Mouse (Mus musculus) intestine, embryonic 15.5 days (tissue): ENCODE results near the gene Hsd11b2. TPM values are rescaled to one million over a fixed set of nuclear protein-coding genes. Genes with fewer than 3 reads are reported as not detected.

Source experiments
- ATAC-seq: fragments of 200-750 bp; cut with Nextera tagmentation; 2 replicates; pipeline ENCODE4 v1.8.0; 2017; ENCODE audit warnings: moderate TSS enrichment, moderate library complexity
- H3K27ac ChIP-seq: fragments of 300-500 bp; sonication (generic); 2 replicates; pipeline ENCODE4 v1.5.1; 2015; ENCODE audit warnings: mild to moderate bottlenecking, inconsistent platforms
- H3K27me3 ChIP-seq: fragments of 300-500 bp; sonication (generic); replicated peaks from 2 replicates; pipeline ENCODE4 v1.6.1; 2015; ENCODE audit warnings: inconsistent platforms
- H3K36me3 ChIP-seq: fragments of 300-500 bp; sonication (generic); 2 replicates; pipeline ENCODE4 v1.6.1; 2015; ENCODE audit warnings: inconsistent platforms
- H3K4me1 ChIP-seq: fragments of 300-500 bp; sonication (generic); replicated peaks from 2 replicates; pipeline ENCODE4 v1.6.1; 2015; ENCODE audit warnings: inconsistent platforms
- H3K4me2 ChIP-seq: fragments of 300-500 bp; sonication (generic); replicated peaks from 2 replicates; pipeline ENCODE4 v1.6.1; 2015; ENCODE audit warnings: mild to moderate bottlenecking, inconsistent platforms
- H3K4me3 ChIP-seq: fragments of 300-500 bp; sonication (generic); replicated peaks from 2 replicates; pipeline ENCODE4 v1.5.1; 2015; ENCODE audit warnings: inconsistent platforms
- H3K9ac ChIP-seq: fragments of 300-500 bp; sonication (generic); 2 replicates; pipeline ENCODE4 v1.6.1; 2015; ENCODE audit warnings: inconsistent platforms
- H3K9me3 ChIP-seq: fragments of 300-500 bp; sonication (generic); 2 replicates; pipeline ENCODE4 v1.6.1; 2016; ENCODE audit warnings: inconsistent platforms
- WGBS: fragments of 180-500 bp; shearing (Covaris S2); methylation state at CpG from one replicate; pipeline ENCODE4 v1.1.7; 2015; 5-methylcytosine and 5-hydroxymethylcytosine counted together
- polyA plus RNA-seq: library from polyadenylated mRNA; unstranded; fragments of >200 nt; fragmentation: Nextera tagmentation; extraction: Ambion mirVana; gene quantifications from 2 replicates; pipeline ENCODE4 v1.2.1, GENCODE M21; 2015

Gene Hsd11b2
- polyA plus RNA-seq, 1 experiment from 2014 or later = 2.7 TPM

- no peak overlapping the region for H3K27ac ChIP-seq
- no peak overlapping the region for H3K9ac ChIP-seq
- peaks cover 27% of the 10 kb centered on the region for H3K4me1 ChIP-seq
- H3K36me3 ChIP-seq = no peaks in the 10 kb centered on the region
- no peak overlapping the region for H3K4me2 ChIP-seq
- no peak overlapping the region for H3K4me3 ChIP-seq
- H3K27me3 ChIP-seq = peaks cover 9% of the 10 kb centered on the region; the same call in 1 of the 2 replicates
- WGBS = 77% methylated on average over 5 of the region's 5 CpGs
- no peak for ATAC-seq
- H3K9me3 ChIP-seq = no peaks in the 10 kb centered on the region
Observed at GRCm38 (mm10) chr8:105514656-105515055, 3.9 kb upstream of the Hsd11b2 start.

GRCm38 (mm10) chr8:105516018-105516645 is 2.4 kb upstream of the Hsd11b2 start:
- WGBS = 15% methylated on average over 12 of the region's 12 CpGs
- peak; percentile 60 for ATAC-seq
- Histone ChIP-seq H3K4me1 (peaks cover 32% of the 10 kb centered on the region), H3K9ac (0 out of 2 replicates have a peak overlapping the region, but pooled peaks have one; percentile 23), H3K27me3 (peaks cover 11% of the 10 kb centered on the region; the same call in 1 of the 2 replicates), H3K27ac (no peak overlapping the region), H3K36me3 (no peaks in the 10 kb centered on the region), H3K9me3 (no peaks in the 10 kb centered on the region), H3K4me3 (no peak overlapping the region), H3K4me2 (peak overlapping the region; percentile 49)

GRCm38 (mm10) chr8:105517346-105517745 is 1.2 kb upstream of the Hsd11b2 start:
- Histone ChIP-seq H3K4me2 (no peak overlapping the region; the same call in 1 of the 2 replicates), H3K4me3 (no peak overlapping the region), H3K27ac (no peak overlapping the region), H3K4me1 (peaks cover 34% of the 10 kb centered on the region), H3K36me3 (no peaks in the 10 kb centered on the region), H3K27me3 (peaks cover 11% of the 10 kb centered on the region; the same call in 1 of the 2 replicates), H3K9ac (no peak overlapping the region), H3K9me3 (no peaks in the 10 kb centered on the region)
- no peak for ATAC-seq
- WGBS = 38% methylated on average over 8 of the region's 8 CpGs

- H3K36me3 ChIP-seq = no peaks in the 10 kb centered on the region
- H3K27ac ChIP-seq = no peak overlapping the region
- H3K9ac ChIP-seq = peak overlapping the region; percentile 54; the same call in 1 of the 2 replicates
- ATAC-seq = no peak
- H3K9me3 ChIP-seq = no peaks in the 10 kb centered on the region
- WGBS = 12% methylated on average over 2 of the region's 2 CpGs
- H3K4me3 ChIP-seq = peak overlapping the region; percentile 62
- H3K4me1 ChIP-seq = peaks cover 34% of the 10 kb centered on the region
- peaks cover 11% of the 10 kb centered on the region; the same call in 1 of the 2 replicates for H3K27me3 ChIP-seq
- peak overlapping the region; percentile 100 for H3K4me2 ChIP-seq
Observed at GRCm38 (mm10) chr8:105519591-105519990, 1.0 kb downstream of the Hsd11b2 start.

GRCm38 (mm10) chr8:105520521-105520920 is 2.0 kb downstream of the Hsd11b2 start:
- Histone ChIP-seq H3K4me2 (no peak overlapping the region), H3K27me3 (peaks cover 11% of the 10 kb centered on the region; the same call in 1 of the 2 replicates), H3K4me1 (peaks cover 34% of the 10 kb centered on the region), H3K9ac (no peak overlapping the region), H3K36me3 (peaks cover 4% of the 10 kb centered on the region; the same call in 1 of the 2 replicates), H3K4me3 (no peak overlapping the region), H3K9me3 (no peaks in the 10 kb centered on the region), H3K27ac (no peak overlapping the region)
- 43% methylated on average over 5 of the region's 5 CpGs for WGBS
- ATAC-seq = no peak

GRCm38 (mm10) chr8:105521061-105521460 is 2.5 kb downstream of the Hsd11b2 start:
- Histone ChIP-seq H3K9me3 (no peaks in the 10 kb centered on the region), H3K4me2 (no peak overlapping the region), H3K27me3 (peaks cover 11% of the 10 kb centered on the region; the same call in 1 of the 2 replicates), H3K9ac (no peak overlapping the region), H3K36me3 (peaks cover 4% of the 10 kb centered on the region; the same call in 1 of the 2 replicates), H3K4me3 (no peak overlapping the region), H3K27ac (no peak overlapping the region), H3K4me1 (peaks cover 33% of the 10 kb centered on the region)
- no peak for ATAC-seq
- WGBS = 15% methylated on average over 3 of the region's 3 CpGs

- Histone ChIP-seq H3K9ac (no peak overlapping the region), H3K9me3 (no peaks in the 10 kb centered on the region), H3K4me3 (no peak overlapping the region), H3K4me2 (no peak overlapping the region), H3K27ac (no peak overlapping the region), H3K27me3 (peaks cover 7% of the 10 kb centered on the region; the same call in 1 of the 2 replicates), H3K4me1 (peaks cover 28% of the 10 kb centered on the region), H3K36me3 (peaks cover 4% of the 10 kb centered on the region; the same call in 1 of the 2 replicates)
- WGBS = 69% methylated on average over 21 of the region's 21 CpGs
- no peak for ATAC-seq
Observed at GRCm38 (mm10) chr8:105521995-105522769, 3.6 kb downstream of the Hsd11b2 start.

- Histone ChIP-seq H3K27ac (no peak overlapping the region), H3K4me1 (peaks cover 22% of the 10 kb centered on the region), H3K9ac (no peak overlapping the region), H3K4me3 (no peak overlapping the region), H3K36me3 (peaks cover 4% of the 10 kb centered on the region; the same call in 1 of the 2 replicates), H3K9me3 (no peaks in the 10 kb centered on the region), H3K4me2 (no peak overlapping the region), H3K27me3 (peaks cover 4% of the 10 kb centered on the region; the same call in 1 of the 2 replicates)
- ATAC-seq = no peak
- 44% methylated on average over 9 of the region's 9 CpGs for WGBS
Observed at GRCm38 (mm10) chr8:105522890-105523289, 4.3 kb downstream of the Hsd11b2 start.

GRCm38 (mm10) chr8:105527110-105527509 is 8.6 kb downstream of the Hsd11b2 start:
- Histone ChIP-seq H3K4me1 (no peaks in the 10 kb centered on the region), H3K4me2 (no peak overlapping the region), H3K36me3 (peaks cover 4% of the 10 kb centered on the region; the same call in 1 of the 2 replicates), H3K9ac (no peak overlapping the region), H3K27ac (no peak overlapping the region), H3K4me3 (no peak overlapping the region), H3K27me3 (no peaks in the 10 kb centered on the region), H3K9me3 (no peaks in the 10 kb centered on the region)
- 80% methylated on average over 2 of the region's 2 CpGs for WGBS
- peak; percentile 39; the same call in 1 of the 2 replicates for ATAC-seq

- no peak overlapping the region for H3K4me3 ChIP-seq
- H3K4me2 ChIP-seq = no peak overlapping the region
- WGBS = 94% methylated on average over 1 of the region's 1 CpGs
- H3K27me3 ChIP-seq = no peaks in the 10 kb centered on the region
- H3K27ac ChIP-seq = no peak overlapping the region
- H3K9me3 ChIP-seq = no peaks in the 10 kb centered on the region
- no peak for ATAC-seq
- H3K36me3 ChIP-seq = peaks cover 4% of the 10 kb centered on the region; the same call in 1 of the 2 replicates
- no peak overlapping the region for H3K9ac ChIP-seq
- H3K4me1 ChIP-seq = peaks cover 1% of the 10 kb centered on the region; the same call in 1 of the 2 replicates
Observed at GRCm38 (mm10) chr8:105528206-105528605, 9.7 kb downstream of the Hsd11b2 start.

- no peak for ATAC-seq
- Histone ChIP-seq H3K4me1 (peaks cover 11% of the 10 kb centered on the region), H3K36me3 (peaks cover 4% of the 10 kb centered on the region; the same call in 1 of the 2 replicates), H3K27me3 (no peaks in the 10 kb centered on the region), H3K27ac (no peak overlapping the region), H3K9me3 (no peaks in the 10 kb centered on the region), H3K4me2 (no peak overlapping the region), H3K9ac (no peak overlapping the region), H3K4me3 (no peak overlapping the region)
- 86% methylated on average over 3 of the region's 3 CpGs for WGBS
Observed at GRCm38 (mm10) chr8:105529271-105529670, 10.7 kb downstream of the Hsd11b2 start.

GRCm38 (mm10) chr8:105531774-105532173 is 13.2 kb downstream of the Hsd11b2 start:
- Histone ChIP-seq H3K36me3 (peaks cover 6% of the 10 kb centered on the region), H3K27ac (no peak overlapping the region), H3K9ac (no peak overlapping the region), H3K9me3 (no peaks in the 10 kb centered on the region), H3K4me1 (peaks cover 12% of the 10 kb centered on the region), H3K27me3 (no peaks in the 10 kb centered on the region), H3K4me2 (no peak overlapping the region), H3K4me3 (no peak overlapping the region)
- no peak for ATAC-seq
- 74% methylated on average over 2 of the region's 2 CpGs for WGBS
